Mouse (Mus musculus) forebrain, postnatal 0 days (tissue): ENCODE results near the gene Fam208b. TPM values are rescaled to one million over a fixed set of nuclear protein-coding genes. Genes with fewer than 3 reads are reported as not detected.

Experiments
- ATAC-seq: fragments of 200-750 bp; cut with Nextera tagmentation; 2 replicates; pipeline ENCODE4 v1.8.0; 2017; ENCODE audit warnings: mild to moderate bottlenecking, moderate library complexity
- DNase-seq: peaks from one replicate; pipeline ENCODE4 v3.0.0-alpha.2; 2015
- H3K27ac ChIP-seq: fragments of 300-500 bp; sonication (generic); 2 replicates; pipeline ENCODE4 v1.5.1; 2014; ENCODE audit warnings: low read depth, mild to moderate bottlenecking, antibody characterized with exemption, low read length, moderate library complexity, mixed read lengths
- H3K27me3 ChIP-seq: fragments of 300-500 bp; sonication (generic); 2 replicates; pipeline ENCODE4 v1.6.1; 2014; ENCODE audit warnings: mild to moderate bottlenecking, low read length, mixed read lengths; ENCODE audit not compliant: insufficient read depth
- H3K36me3 ChIP-seq: fragments of 300-500 bp; sonication (generic); 2 replicates; pipeline ENCODE4 v1.6.1; 2014; ENCODE audit warnings: mild to moderate bottlenecking, moderate library complexity; ENCODE audit not compliant: insufficient read depth
- H3K4me1 ChIP-seq: fragments of 300-500 bp; sonication (generic); 2 replicates; pipeline ENCODE4 v1.6.1; 2014; ENCODE audit warnings: antibody characterized with exemption; ENCODE audit not compliant: insufficient read depth
- H3K4me2 ChIP-seq: fragments of 300-500 bp; sonication (generic); 2 replicates; pipeline ENCODE4 v1.6.1; 2014; ENCODE audit warnings: low read depth, mild to moderate bottlenecking, moderate library complexity
- H3K4me3 ChIP-seq: fragments of 300-500 bp; sonication (generic); 2 replicates; pipeline ENCODE4 v1.5.1; 2014; ENCODE audit warnings: low read depth, low read length, mixed read lengths
- H3K9ac ChIP-seq: fragments of 300-500 bp; sonication (generic); 2 replicates; pipeline ENCODE4 v1.6.1; 2014; ENCODE audit warnings: mild to moderate bottlenecking
- H3K9me3 ChIP-seq: fragments of 300-500 bp; sonication (generic); 2 replicates; pipeline ENCODE4 v1.6.1; 2016; ENCODE audit warnings: low read length
- CTCF ChIP-seq: sonication (generic); IDR thresholded peaks from 2 replicates; pipeline ENCODE4 v1.5.1; 2016; ENCODE audit warnings: antibody characterized with exemption, control low read depth, low read depth
- WGBS: fragments of 180-500 bp; shearing (Covaris S2); extraction: QIAGEN DNeasy Blood & Tissue Kit; methylation state at CpG from one replicate; pipeline ENCODE4 v1.1.7; 2014; 5-methylcytosine and 5-hydroxymethylcytosine counted together
- polyA plus RNA-seq: library from polyadenylated mRNA; unstranded; fragments of >200 nt; fragmentation: Nextera tagmentation; extraction: Ambion mirVana; gene quantifications from 2 replicates; pipeline ENCODE4 v1.2.1, GENCODE M21; 2015
- total RNA-seq: library from RNA; depleted of rRNA; stranded (reverse); fragments of >200 nt; gene quantifications from 2 replicates; pipeline ENCODE4 v1.2.3, GENCODE M21; 2014

The Fam208b gene
- total and polyA plus RNA-seq, 2 experiments from 2014 or later: 10.2 to 54.2 TPM

DNA sequence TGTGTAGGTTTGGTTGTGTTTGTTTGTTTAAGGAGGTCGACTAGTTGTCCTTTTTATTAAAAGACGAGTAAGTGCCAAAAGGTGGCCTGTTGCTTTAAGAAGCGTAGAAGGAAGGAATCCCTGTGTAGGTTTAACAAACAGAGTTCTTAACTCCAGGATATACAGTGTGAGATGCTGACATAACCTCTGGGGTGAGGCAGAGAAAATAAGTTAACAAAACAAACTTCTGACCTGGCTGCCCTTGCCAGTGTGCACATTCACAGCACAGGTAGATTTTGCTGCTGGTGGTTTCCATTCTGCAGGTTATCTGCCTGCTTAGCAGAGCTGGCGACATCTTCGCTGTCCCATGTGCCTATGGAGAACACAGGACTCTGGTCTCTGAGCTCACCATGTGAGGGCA lies 31.6 kb upstream of the Fam208b start:
- no peak overlapping the region for H3K4me2 ChIP-seq
- H3K27me3 ChIP-seq: no peaks in the 10 kb centered on the region
- no peak overlapping the region for H3K4me3 ChIP-seq
- DNase-seq (no peak), ATAC-seq (no peak)
- peaks cover 10% of the 10 kb centered on the region; the same call in 1 of the 2 replicates for H3K36me3 ChIP-seq
- no peak for TF ChIP-seq CTCF
- no peaks in the 10 kb centered on the region for H3K4me1 ChIP-seq
- whole genome bisulfite sequencing: 94% methylated on average over 5 of the region's 5 CpGs
- no peak overlapping the region for H3K27ac ChIP-seq
- H3K9me3 ChIP-seq: no peaks in the 10 kb centered on the region
- H3K9ac ChIP-seq: no peak overlapping the region

DNA sequence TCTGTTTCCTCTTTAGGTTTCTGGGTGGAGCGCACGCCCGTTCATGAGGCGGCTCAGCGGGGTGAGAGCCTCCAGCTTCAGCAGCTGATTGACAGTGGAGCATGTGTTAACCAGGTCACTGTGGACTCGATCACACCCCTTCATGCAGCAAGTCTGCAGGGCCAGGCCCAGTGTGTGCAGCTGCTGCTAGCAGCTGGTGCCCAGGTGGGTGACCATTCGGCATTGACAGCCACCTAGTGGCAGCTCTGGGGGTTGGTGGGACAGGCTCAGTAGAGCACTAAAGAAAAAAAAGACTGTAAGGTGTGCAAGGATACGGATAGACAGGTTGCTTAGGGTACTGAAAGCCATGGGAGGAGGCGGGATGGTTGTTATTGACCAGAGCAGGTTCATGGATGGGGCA lies 31.1 kb upstream of the Fam208b start:
- no peaks in the 10 kb centered on the region for H3K9me3 ChIP-seq
- no peaks in the 10 kb centered on the region for H3K4me1 ChIP-seq
- no peak overlapping the region for H3K27ac ChIP-seq
- no peak for DNase-seq
- no peak overlapping the region for H3K4me3 ChIP-seq
- TF ChIP-seq CTCF: no peak
- no peak overlapping the region for H3K9ac ChIP-seq
- no peak overlapping the region for H3K4me2 ChIP-seq
- H3K27me3 ChIP-seq: no peaks in the 10 kb centered on the region
- ATAC-seq: no peak
- peaks cover 10% of the 10 kb centered on the region; the same call in 1 of the 2 replicates for H3K36me3 ChIP-seq
- WGBS: 80% methylated on average over 9 of the region's 9 CpGs

DNA sequence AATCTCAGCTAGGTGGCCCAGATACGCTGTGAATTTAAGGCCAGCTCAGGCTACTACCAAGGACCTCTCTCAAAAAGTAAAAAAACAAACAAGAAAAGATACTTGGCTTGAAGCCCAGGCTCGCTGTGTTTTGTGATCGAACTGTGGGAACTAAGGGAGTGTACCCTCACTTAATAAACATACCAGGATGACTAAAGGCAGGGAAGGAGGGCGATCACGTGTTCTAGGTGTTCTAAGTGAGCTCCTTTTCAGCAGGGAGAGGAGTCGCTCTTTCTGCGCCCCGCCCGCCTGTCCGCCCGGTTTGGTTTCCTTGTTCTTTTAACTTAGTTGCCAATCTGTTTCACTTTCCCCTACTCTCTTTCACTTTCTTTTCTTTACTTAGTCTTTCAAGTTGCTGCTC lies 25.9 kb upstream of the Fam208b start:
- DNase-seq: no peak
- H3K36me3 ChIP-seq: no peaks in the 10 kb centered on the region
- no peaks in the 10 kb centered on the region for H3K9me3 ChIP-seq
- H3K27me3 ChIP-seq: no peaks in the 10 kb centered on the region
- no peaks in the 10 kb centered on the region for H3K4me1 ChIP-seq
- no peak for ATAC-seq
- TF ChIP-seq CTCF: no peak
- no peak overlapping the region for H3K27ac ChIP-seq
- H3K4me3 ChIP-seq: no peak overlapping the region
- no peak overlapping the region for H3K9ac ChIP-seq
- H3K4me2 ChIP-seq: no peak overlapping the region
- 52% methylated on average over 11 of the region's 11 CpGs for WGBS

DNA sequence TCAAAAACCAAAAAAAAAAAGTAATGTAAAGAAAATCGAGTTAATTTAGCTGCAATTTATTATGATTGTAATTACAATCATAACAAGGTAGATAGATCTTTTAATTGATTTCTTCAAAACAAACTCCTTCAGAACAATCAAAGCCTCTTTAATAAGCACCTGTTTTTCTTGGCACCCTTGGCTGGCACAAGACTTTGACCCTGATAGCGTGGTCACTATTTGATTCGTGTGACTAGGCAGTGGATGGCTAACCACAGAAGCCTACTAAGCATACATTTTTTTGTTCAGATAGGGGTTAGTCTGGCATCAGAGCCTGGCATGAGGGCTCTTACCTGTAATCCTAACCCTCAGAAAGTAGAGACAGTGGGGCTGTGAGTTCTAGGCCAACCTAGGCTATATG lies 24.2 kb upstream of the Fam208b start:
- no peak for ATAC-seq
- H3K4me1 ChIP-seq: no peaks in the 10 kb centered on the region
- DNase-seq: no peak
- H3K4me2 ChIP-seq: no peak overlapping the region
- H3K9me3 ChIP-seq: no peaks in the 10 kb centered on the region
- no peaks in the 10 kb centered on the region for H3K36me3 ChIP-seq
- H3K27ac ChIP-seq: no peak overlapping the region
- no peak for TF ChIP-seq CTCF
- H3K4me3 ChIP-seq: no peak overlapping the region
- no peaks in the 10 kb centered on the region for H3K27me3 ChIP-seq
- no peak overlapping the region for H3K9ac ChIP-seq
- 92% methylated on average over 3 of the region's 3 CpGs for WGBS

DNA sequence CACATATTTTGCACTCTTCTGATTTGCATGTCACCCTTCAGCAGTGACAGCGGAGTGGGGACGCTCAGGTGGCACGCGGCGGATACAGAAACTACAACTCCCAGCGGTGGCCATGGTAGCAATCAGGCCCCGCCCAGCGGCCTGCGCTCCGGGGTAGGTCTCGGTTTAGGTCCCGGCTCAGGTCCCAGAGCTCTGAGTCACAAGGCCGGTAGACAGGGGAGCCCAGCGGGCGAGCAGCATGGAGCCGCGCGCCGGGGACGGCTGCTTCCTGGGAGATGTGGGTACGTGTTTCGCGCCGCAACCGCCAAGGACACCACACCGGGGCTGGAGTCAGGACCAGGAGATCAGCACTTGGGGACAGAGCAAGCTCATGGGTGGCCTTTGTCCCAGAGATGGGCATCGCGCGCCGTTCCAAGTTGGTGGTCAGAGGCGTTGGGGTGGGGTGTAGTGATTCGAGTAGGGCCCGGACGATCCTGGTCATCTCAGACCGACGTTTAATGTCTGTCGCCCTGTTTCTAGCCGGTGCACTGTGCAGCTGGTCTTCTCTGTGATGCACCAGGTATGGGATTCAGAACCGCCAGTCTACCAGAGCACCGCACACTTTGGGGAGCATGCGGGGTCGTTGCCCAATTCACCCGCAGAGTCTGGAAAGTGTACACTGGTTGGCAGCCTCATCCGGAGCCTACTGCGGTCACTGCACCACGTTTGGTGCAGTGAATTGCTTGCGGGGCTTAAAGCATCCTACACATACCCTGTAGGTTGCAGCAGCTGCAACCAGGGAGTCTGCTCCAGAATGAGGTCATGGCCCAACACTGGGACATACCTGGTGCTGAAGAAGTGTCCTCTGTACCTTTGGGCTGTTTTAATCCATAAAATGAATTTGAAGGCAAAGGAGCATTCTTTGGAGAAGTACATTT lies 23.2 kb upstream of the Fam208b start, which contains the start of gene Asb13:
Gene Asb13, plus strand, starts transcription at position 138 of the 917 bp plus-strand sequence.
- TF ChIP-seq CTCF: peak; percentile 40; the same call in 1 of the 2 replicates
- Histone ChIP-seq H3K36me3 (no peaks in the 10 kb centered on the region), H3K4me1 (no peaks in the 10 kb centered on the region), H3K9me3 (no peaks in the 10 kb centered on the region), H3K4me2 (peak within 1 kb of the TSS; percentile 79), H3K9ac (peak within 1 kb of the TSS; percentile 79), H3K27ac (peak within 1 kb of the TSS; percentile 64; the same call in 1 of the 2 replicates), H3K27me3 (no peaks in the 10 kb centered on the region), H3K4me3 (peak within 1 kb of the TSS; percentile 81)
- DNase-seq: peak; percentile 81
- WGBS: under 1% methylated on average over 47 of the region's 47 CpGs
- peak; percentile 96 for ATAC-seq

DNA sequence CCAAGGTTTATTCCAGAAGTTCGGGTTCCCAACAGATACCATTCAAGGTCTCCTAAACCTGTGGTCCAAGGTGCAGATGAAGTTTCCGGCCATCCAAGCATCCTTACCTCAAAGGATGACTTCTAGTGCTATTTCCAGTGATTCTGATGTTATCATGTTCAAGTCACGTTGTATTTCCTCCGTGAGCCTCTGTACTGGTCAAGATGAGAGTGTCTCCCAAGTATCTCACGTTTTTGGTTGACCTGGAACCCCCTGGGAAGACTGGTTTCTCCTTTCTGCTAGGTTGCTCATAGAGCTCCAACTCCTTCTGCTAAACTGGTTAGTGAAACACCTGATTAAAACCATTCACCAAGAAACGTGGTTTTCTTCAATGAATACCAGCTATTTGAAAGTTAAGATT lies 22.2 kb upstream of the Fam208b start:
- no peak overlapping the region for H3K27ac ChIP-seq
- H3K9me3 ChIP-seq: no peaks in the 10 kb centered on the region
- TF ChIP-seq CTCF: no peak
- peak overlapping the region; percentile 81; the same call in 1 of the 2 replicates for H3K4me3 ChIP-seq
- no peaks in the 10 kb centered on the region for H3K4me1 ChIP-seq
- no peak overlapping the region for H3K9ac ChIP-seq
- no peaks in the 10 kb centered on the region for H3K27me3 ChIP-seq
- no peaks in the 10 kb centered on the region for H3K36me3 ChIP-seq
- 39% methylated on average over 6 of the region's 6 CpGs for WGBS
- ATAC-seq: no peak
- DNase-seq: no peak
- peak overlapping the region; percentile 79 for H3K4me2 ChIP-seq

DNA sequence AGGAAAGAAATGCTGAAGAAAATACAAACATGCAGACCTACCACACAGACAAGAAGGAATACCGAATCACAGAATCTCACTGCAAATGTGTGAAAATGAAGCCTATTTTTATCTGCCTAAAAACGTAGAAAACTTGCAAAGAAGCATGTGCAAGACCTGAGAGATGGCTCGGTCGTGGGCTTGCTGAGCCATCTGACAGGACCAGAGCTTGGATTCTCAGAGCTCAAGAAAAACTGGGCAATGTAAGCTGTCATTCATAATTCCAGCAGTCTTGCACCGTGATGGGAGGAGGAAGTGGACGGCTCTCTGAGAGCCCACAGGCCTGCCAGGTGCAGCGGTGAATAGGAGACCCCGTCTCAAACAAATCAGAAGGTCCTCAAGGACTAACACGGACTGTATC lies 21.6 kb upstream of the Fam208b start:
- Histone ChIP-seq H3K9me3 (no peaks in the 10 kb centered on the region), H3K27ac (no peak overlapping the region), H3K4me1 (no peaks in the 10 kb centered on the region), H3K27me3 (no peaks in the 10 kb centered on the region), H3K4me3 (no peak overlapping the region), H3K36me3 (no peaks in the 10 kb centered on the region), H3K9ac (no peak overlapping the region), H3K4me2 (no peak overlapping the region)
- no peak for DNase-seq
- 84% methylated on average over 9 of the region's 9 CpGs for WGBS
- no peak for ATAC-seq
- no peak for TF ChIP-seq CTCF
